Mouse (Mus musculus) liver, embryonic 12.5 days (tissue): ENCODE data around the gene Tmem91. TPM values are rescaled to one million over a fixed set of nuclear protein-coding genes. Genes with fewer than 3 reads are reported as not detected.

Experiments used
- ATAC-seq: fragments of 200-750 bp; cut with Nextera tagmentation; 2 replicates; pipeline ENCODE4 v1.8.0; 2017; ENCODE audit warnings: moderate number of reproducible peaks, mild to moderate bottlenecking, moderate library complexity
- H3K27ac ChIP-seq: fragments of 300-500 bp; sonication (generic); 2 replicates; pipeline ENCODE4 v1.5.1; 2016; ENCODE audit warnings: mild to moderate bottlenecking
- H3K27me3 ChIP-seq: fragments of 300-500 bp; sonication (generic); replicated peaks from 2 replicates; pipeline ENCODE4 v1.6.1; 2016; ENCODE audit warnings: mild to moderate bottlenecking, moderate library complexity
- H3K36me3 ChIP-seq: fragments of 300-500 bp; sonication (generic); 2 replicates; pipeline ENCODE4 v1.6.1; 2016; ENCODE audit warnings: mild to moderate bottlenecking, moderate library complexity
- H3K4me1 ChIP-seq: fragments of 300-500 bp; sonication (generic); 2 replicates; pipeline ENCODE4 v1.6.1; 2016
- H3K4me2 ChIP-seq: fragments of 300-500 bp; sonication (generic); 2 replicates; pipeline ENCODE4 v1.6.1; 2016; ENCODE audit warnings: mild to moderate bottlenecking, moderate library complexity
- H3K4me3 ChIP-seq: fragments of 300-500 bp; sonication (generic); 2 replicates; pipeline ENCODE4 v1.5.1; 2016; ENCODE audit warnings: mild to moderate bottlenecking, moderate library complexity
- H3K9ac ChIP-seq: fragments of 300-500 bp; sonication (generic); 2 replicates; pipeline ENCODE4 v1.6.1; 2016; ENCODE audit warnings: mild to moderate bottlenecking, moderate library complexity
- H3K9me3 ChIP-seq: fragments of 300-500 bp; sonication (generic); replicated peaks from 2 replicates; pipeline ENCODE4 v1.6.1; 2016; ENCODE audit warnings: mild to moderate bottlenecking, moderate library complexity
- WGBS: fragments of 180-500 bp; shearing (Covaris S2); methylation state at CpG from one replicate; pipeline ENCODE4 v1.1.7; 2016; ENCODE audit not compliant: insufficient replicate concordance; 5-methylcytosine and 5-hydroxymethylcytosine counted together
- polyA plus RNA-seq: library from polyadenylated mRNA; unstranded; fragments of >200 nt; fragmentation: Nextera tagmentation; extraction: Ambion mirVana; gene quantifications from 2 replicates; pipeline ENCODE4 v1.2.1, GENCODE M21; 2016

Tmem91 gene
- polyA plus RNA-seq, 1 experiment from 2014 or later: 2.0 TPM

DNA sequence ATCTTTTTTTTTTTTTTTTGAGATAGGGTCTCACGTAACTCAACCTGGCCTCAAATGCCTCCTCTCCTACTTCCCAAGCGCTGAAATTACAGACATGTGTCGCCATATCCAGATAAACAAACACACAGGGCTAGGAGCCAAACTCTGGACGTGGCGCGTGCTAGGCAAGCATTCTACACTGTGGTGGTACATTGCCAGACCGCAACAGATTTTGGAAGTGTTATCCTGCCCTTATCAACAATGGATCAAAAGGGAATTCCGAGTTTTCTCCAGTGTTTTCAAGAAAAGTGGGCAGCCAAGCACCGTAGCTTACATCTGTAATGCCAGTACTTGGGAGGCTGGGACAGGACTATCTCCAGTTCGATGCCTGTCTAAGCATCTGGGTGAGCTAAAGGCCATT lies 17.2 kb downstream of the Tmem91 start:
- 27% methylated on average over 10 of the region's 10 CpGs for WGBS
- H3K9me3 ChIP-seq: no peaks in the 10 kb centered on the region
- peak overlapping the region; percentile 66 for H3K9ac ChIP-seq
- no peak for ATAC-seq
- H3K4me1 ChIP-seq: peaks cover 54% of the 10 kb centered on the region
- H3K27ac ChIP-seq: no peak overlapping the region
- H3K4me3 ChIP-seq: peak overlapping the region; percentile 77
- peak overlapping the region; percentile 83 for H3K4me2 ChIP-seq
- H3K36me3 ChIP-seq: peaks cover 20% of the 10 kb centered on the region
- H3K27me3 ChIP-seq: no peaks in the 10 kb centered on the region

DNA sequence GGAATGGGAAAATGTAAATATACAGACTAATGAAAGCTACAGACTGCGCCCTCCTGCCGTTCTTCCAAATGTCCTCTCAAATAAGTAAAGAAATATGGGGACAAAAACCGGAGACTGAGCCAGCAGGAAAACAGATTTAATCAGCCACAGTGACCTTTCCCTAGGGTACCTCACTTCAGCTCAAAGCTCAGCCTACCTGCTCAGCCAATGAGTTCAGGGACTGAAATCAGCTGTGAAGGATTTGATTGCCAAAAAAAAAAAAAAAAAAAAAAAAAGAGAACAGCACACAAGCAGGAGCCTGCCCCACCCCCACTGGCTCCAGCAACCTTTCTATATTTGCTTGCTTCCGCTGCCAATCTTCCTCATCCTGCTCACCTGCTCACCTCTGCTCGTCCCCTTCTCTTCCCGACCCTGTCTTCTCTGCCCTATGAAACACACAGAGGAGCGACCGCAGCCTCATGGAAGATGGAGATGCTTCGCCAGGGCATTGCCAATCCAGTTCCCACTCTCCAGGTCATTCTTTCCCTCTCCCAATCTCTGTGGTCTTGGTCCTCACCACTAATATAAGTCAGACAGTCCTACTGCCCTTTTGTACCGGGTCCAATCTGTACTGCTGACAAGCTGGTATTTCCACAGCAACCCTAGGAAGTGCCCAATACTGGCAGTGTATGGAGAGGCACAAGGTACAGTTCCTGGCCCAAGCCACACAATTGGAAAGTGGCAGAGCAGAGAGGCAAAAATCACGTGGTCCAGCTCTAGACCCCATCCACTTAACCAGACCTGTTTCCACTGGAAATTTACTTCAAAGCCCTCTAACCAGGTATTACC lies 19.2 kb downstream of the Tmem91 start:
- ATAC-seq: no peak
- H3K4me3 ChIP-seq: no peak overlapping the region
- 64% methylated on average over 11 of the region's 11 CpGs for WGBS
- no peak overlapping the region for H3K4me2 ChIP-seq
- H3K9me3 ChIP-seq: no peaks in the 10 kb centered on the region
- H3K9ac ChIP-seq: no peak overlapping the region
- peaks cover under 1% of the 10 kb centered on the region for H3K36me3 ChIP-seq
- H3K4me1 ChIP-seq: peaks cover 50% of the 10 kb centered on the region
- H3K27me3 ChIP-seq: no peaks in the 10 kb centered on the region
- H3K27ac ChIP-seq: no peak overlapping the region

DNA sequence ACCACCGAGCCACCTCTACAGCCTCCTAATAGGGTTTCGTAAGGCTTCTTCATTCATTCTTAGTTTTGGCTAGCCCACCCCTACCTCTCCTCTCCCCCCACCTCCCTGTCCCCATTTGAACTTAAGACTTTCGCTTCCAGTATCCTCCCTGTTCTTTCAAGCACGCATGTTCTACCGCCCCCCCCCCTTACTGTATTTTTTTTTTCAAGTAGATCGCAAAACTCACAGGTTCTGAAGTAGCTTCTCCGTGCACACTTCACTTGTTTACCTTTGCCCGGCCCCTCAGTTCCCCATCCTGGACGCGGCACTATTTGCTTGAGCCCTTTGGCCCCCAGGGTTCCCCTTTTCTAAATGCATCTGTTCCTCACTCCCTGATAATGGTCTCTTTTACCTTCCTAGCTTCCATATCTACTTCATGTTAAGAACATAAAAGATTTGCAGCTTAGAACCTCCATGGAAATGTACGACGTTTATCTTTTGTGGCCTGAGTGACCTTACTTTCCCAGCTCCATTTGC lies 22.7 kb downstream of the Tmem91 start:
- H3K9me3 ChIP-seq: no peaks in the 10 kb centered on the region
- H3K27me3 ChIP-seq: no peaks in the 10 kb centered on the region
- ATAC-seq: no peak
- no peak overlapping the region for H3K4me3 ChIP-seq
- H3K36me3 ChIP-seq: no peaks in the 10 kb centered on the region
- H3K4me1 ChIP-seq: peaks cover 36% of the 10 kb centered on the region
- 0 out of 2 replicates have a peak overlapping the region, but pooled peaks have one; percentile 8 for H3K4me2 ChIP-seq
- H3K9ac ChIP-seq: no peak overlapping the region
- H3K27ac ChIP-seq: no peak overlapping the region
- 39% methylated on average over 12 of the region's 12 CpGs for WGBS

DNA sequence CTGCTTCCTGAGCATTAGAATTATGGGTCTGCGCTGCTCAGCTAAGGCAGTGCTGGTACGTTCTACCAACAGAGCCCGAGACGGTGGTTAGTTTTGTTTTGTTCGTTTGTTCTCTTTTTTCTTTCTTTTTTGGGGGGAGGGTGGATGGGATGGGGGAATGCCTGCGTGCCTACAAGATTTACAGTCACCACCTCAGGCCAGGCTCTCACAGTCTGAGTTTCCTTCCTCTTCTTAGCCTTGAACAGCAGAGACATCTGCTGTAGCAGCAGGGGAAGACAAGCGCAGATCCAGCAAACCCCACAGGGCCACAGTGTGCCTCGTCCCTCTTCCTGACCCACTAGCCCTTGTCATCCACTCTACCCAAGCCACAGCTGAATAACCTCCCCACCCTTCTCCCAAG lies 23.7 kb downstream of the Tmem91 start:
- H3K36me3 ChIP-seq: no peaks in the 10 kb centered on the region
- WGBS: 38% methylated on average over 8 of the region's 8 CpGs
- H3K4me3 ChIP-seq: no peak overlapping the region
- no peak for ATAC-seq
- H3K9ac ChIP-seq: no peak overlapping the region
- H3K9me3 ChIP-seq: no peaks in the 10 kb centered on the region
- H3K4me2 ChIP-seq: no peak overlapping the region
- no peaks in the 10 kb centered on the region for H3K27me3 ChIP-seq
- no peak overlapping the region for H3K27ac ChIP-seq
- H3K4me1 ChIP-seq: peaks cover 26% of the 10 kb centered on the region

DNA sequence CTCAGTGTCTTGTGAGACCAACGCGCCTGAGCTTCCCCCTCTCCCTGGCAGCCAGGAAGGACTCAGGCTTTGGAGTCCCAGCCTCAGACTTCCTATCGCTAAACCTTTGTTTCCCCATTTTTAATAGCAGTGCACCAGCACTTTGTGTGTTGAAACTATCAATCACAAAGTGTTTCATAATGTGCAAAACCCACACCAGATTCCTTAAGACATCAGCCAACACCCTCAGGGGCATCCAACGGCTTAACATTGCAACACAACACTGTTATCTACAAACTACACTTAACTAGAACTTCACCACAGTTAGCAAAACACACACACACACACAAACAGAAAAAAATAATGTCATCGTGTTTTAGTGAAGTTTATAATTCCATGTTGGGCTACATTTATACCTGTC lies 25.1 kb downstream of the Tmem91 start:
- H3K9me3 ChIP-seq: no peaks in the 10 kb centered on the region
- H3K36me3 ChIP-seq: no peaks in the 10 kb centered on the region
- H3K4me2 ChIP-seq: no peak overlapping the region
- peaks cover 25% of the 10 kb centered on the region for H3K4me1 ChIP-seq
- WGBS: 25% methylated on average over 5 of the region's 5 CpGs
- no peak overlapping the region for H3K4me3 ChIP-seq
- 0 out of 2 replicates have a peak, but pooled peaks have one; percentile 9 for ATAC-seq
- no peaks in the 10 kb centered on the region for H3K27me3 ChIP-seq
- no peak overlapping the region for H3K9ac ChIP-seq
- H3K27ac ChIP-seq: no peak overlapping the region; the same call in 1 of the 2 replicates

DNA sequence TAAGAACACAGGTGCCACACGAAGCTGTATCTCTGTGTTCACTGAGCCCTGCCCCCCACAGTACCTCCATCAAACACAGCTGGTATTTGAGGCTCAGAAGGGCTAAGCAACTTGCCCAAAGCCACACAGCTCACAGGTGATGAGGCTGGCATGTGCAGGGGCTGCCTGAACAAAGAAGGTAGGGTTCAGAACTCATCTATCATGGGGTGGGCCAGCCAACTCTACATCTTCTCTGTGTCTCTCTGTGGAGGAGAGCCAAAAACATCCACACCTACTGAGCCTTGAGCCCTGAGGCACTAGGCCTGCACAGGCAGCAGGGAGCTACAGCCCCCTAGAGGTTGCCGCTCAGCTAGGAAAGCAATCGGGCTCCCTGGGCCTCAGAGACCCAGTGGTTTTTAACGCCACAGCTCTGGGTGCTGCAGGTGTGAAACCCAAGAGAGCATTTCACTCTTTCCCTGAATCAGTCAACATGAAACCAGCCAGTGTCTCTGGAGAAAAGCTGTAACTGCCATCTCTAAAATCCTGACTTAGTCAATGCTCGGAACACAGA lies 27.3 kb downstream of the Tmem91 start:
- Histone ChIP-seq H3K9ac (no peak overlapping the region), H3K36me3 (no peaks in the 10 kb centered on the region), H3K27ac (no peak overlapping the region), H3K9me3 (0 out of 2 replicates have a peak, but pooled peaks cover 1% of the 10 kb centered on the region), H3K4me2 (no peak overlapping the region), H3K4me3 (no peak overlapping the region), H3K27me3 (no peaks in the 10 kb centered on the region), H3K4me1 (peaks cover 32% of the 10 kb centered on the region)
- no peak for ATAC-seq
- WGBS: 51% methylated on average over 5 of the region's 5 CpGs

DNA sequence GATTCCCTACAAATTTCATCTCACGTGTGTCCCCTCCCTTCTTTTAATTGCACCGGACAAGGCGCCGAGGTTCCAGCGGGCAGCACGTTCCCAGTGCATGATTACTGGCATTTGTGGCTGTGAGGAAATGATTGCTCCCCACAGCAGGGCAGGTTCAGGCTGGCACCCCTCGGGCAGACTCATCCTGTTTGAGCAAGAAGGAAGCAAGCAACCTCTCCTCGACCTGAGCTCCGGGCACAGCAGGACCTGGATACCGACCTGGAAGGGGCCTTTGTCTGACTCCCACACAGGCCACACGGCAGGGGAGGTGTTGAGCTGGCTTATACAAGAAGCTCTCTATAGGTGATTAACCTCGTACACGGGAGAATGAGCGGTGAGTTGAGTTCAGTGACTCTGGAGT lies 29.9 kb downstream of the Tmem91 start:
- H3K4me1 ChIP-seq: peaks cover 22% of the 10 kb centered on the region
- H3K9me3 ChIP-seq: 0 out of 2 replicates have a peak, but pooled peaks cover 4% of the 10 kb centered on the region
- no peaks in the 10 kb centered on the region for H3K27me3 ChIP-seq
- 58% methylated on average over 14 of the region's 14 CpGs for WGBS
- no peak for ATAC-seq
- H3K9ac ChIP-seq: no peak overlapping the region
- peaks cover 6% of the 10 kb centered on the region; the same call in 1 of the 2 replicates for H3K36me3 ChIP-seq
- H3K4me3 ChIP-seq: no peak overlapping the region
- no peak overlapping the region for H3K4me2 ChIP-seq
- no peak overlapping the region for H3K27ac ChIP-seq

DNA sequence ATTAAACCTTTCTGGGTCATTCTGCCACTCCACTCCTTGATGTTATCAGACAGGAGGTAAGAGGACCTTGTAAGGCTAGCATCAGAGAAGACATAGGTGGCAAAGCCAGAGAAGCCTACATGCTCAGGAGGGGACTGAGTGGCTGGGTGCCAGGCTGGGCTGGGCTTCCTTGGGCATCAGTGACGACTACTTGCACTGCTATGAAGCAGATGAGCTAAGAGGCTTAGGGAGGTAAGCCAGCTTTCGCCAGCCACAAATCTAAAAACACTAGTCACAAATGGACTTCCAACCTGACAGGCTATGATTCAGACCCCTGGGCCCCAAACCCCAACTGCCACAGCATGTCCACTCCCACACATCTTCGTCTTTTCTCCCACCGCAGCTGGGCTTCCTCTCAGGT lies 30.3 kb downstream of the Tmem91 start:
- no peak overlapping the region for H3K27ac ChIP-seq
- H3K4me1 ChIP-seq: peaks cover 17% of the 10 kb centered on the region
- no peak overlapping the region for H3K4me3 ChIP-seq
- H3K9me3 ChIP-seq: 0 out of 2 replicates have a peak, but pooled peaks cover 4% of the 10 kb centered on the region
- H3K9ac ChIP-seq: no peak overlapping the region
- H3K27me3 ChIP-seq: no peaks in the 10 kb centered on the region
- peaks cover 6% of the 10 kb centered on the region; the same call in 1 of the 2 replicates for H3K36me3 ChIP-seq
- no peak overlapping the region for H3K4me2 ChIP-seq
- 45% methylated on average over 4 of the region's 4 CpGs for WGBS
- no peak for ATAC-seq

DNA sequence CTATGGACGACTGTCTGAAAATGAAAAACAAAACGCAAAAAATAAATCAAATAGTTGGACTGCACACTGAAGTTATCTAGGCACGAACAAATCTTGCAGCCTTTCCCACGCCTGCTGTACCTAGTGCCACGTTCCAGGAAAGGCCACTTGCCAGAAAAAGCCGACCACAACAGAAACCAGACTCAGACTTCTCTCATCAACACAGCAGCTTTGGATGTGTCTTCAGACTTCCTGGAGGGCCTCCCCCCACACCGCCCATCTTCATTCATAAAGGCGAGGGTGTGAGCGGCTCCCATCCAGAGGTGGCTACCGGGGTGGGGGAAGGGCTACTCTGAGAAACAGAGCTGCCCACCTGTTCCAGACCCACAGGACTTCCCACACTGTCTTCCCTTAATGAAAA lies 30.8 kb downstream of the Tmem91 start:
- Histone ChIP-seq H3K9me3 (0 out of 2 replicates have a peak, but pooled peaks cover 4% of the 10 kb centered on the region), H3K27me3 (no peaks in the 10 kb centered on the region), H3K36me3 (peaks cover 6% of the 10 kb centered on the region; the same call in 1 of the 2 replicates), H3K4me1 (peaks cover 12% of the 10 kb centered on the region; the same call in 1 of the 2 replicates), H3K9ac (no peak overlapping the region), H3K27ac (no peak overlapping the region), H3K4me2 (no peak overlapping the region), H3K4me3 (no peak overlapping the region)
- ATAC-seq: no peak
- WGBS: 38% methylated on average over 10 of the region's 10 CpGs

DNA sequence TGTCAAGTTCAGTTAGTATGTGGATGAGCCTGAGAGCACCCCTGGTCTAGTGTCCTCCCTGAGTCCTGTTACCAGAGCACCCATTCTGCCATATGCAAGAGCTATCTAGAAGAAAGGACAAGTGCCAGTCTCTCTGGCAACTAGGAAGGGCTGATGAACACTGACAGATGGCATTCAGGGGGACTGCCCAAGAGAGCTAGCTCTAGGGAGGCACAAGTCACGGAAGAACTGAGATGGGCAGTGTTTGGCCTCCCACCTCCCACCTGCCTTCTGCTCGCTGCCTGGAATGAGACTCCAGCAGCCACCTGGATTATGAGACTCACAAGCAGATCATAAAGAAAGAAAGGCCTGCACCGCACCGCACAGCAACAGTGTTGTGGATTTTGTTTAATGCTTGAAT lies 35.2 kb downstream of the Tmem91 start:
- H3K4me1 ChIP-seq: peaks cover 7% of the 10 kb centered on the region; the same call in 1 of the 2 replicates
- H3K9ac ChIP-seq: no peak overlapping the region
- 79% methylated on average over 4 of the region's 4 CpGs for WGBS
- no peaks in the 10 kb centered on the region for H3K27me3 ChIP-seq
- H3K9me3 ChIP-seq: 0 out of 2 replicates have a peak, but pooled peaks cover 4% of the 10 kb centered on the region
- no peak overlapping the region for H3K4me3 ChIP-seq
- ATAC-seq: no peak
- no peak overlapping the region for H3K27ac ChIP-seq
- H3K36me3 ChIP-seq: peaks cover 12% of the 10 kb centered on the region; the same call in 1 of the 2 replicates
- H3K4me2 ChIP-seq: no peak overlapping the region

DNA sequence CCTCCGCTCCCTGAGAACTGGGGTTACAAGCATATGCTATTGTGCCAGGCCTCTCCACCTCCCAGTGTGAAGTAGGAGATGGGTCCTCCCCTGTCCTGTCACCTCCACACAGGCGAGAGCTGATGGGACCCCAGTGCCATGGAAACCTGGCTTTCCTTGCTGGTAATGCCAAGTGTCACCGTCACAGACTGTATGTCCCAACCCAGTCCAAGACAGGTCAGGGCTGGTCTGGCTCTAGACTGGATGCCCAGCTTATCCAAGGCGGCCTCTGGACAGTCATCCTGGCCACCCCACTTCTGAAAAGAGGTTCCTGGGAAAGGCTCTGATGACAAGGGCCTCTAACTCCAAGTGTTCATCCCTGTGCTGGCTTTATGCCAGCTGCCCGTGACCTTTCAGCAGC lies 37.9 kb downstream of the Tmem91 start:
- Histone ChIP-seq H3K9me3 (no peaks in the 10 kb centered on the region), H3K36me3 (peaks cover 16% of the 10 kb centered on the region), H3K4me3 (no peak overlapping the region), H3K9ac (no peak overlapping the region), H3K27me3 (no peaks in the 10 kb centered on the region), H3K27ac (no peak overlapping the region), H3K4me1 (peaks cover 6% of the 10 kb centered on the region; the same call in 1 of the 2 replicates), H3K4me2 (no peak overlapping the region)
- ATAC-seq: peak; percentile 14; the same call in 1 of the 2 replicates
- WGBS: 73% methylated on average over 5 of the region's 5 CpGs

DNA sequence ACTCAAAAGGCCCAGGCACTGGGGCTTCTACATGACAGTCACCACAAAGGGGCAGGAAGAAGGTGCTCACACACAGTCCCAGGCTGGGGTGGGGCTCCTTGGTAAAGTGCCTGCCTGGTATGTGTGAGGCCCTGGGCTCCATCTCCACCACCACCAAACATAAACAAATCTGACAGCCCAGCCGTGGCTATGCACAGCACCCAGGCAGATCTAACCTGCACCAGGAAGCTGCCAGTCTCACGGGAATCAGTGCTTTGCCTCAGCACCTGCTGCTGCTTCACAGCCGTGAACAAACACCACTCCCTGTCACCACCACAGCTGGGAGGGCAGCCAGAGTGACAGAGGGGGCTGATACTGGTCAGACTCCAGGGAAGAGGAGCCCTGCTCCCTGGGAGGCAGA lies 38.6 kb downstream of the Tmem91 start:
- no peak overlapping the region for H3K27ac ChIP-seq
- H3K4me3 ChIP-seq: no peak overlapping the region
- H3K4me2 ChIP-seq: no peak overlapping the region
- no peaks in the 10 kb centered on the region for H3K9me3 ChIP-seq
- H3K27me3 ChIP-seq: no peaks in the 10 kb centered on the region
- H3K9ac ChIP-seq: no peak overlapping the region
- H3K4me1 ChIP-seq: peaks cover 6% of the 10 kb centered on the region; the same call in 1 of the 2 replicates
- WGBS: 51% methylated on average over 3 of the region's 3 CpGs
- no peak for ATAC-seq
- peaks cover 18% of the 10 kb centered on the region for H3K36me3 ChIP-seq
